Mouse (Mus musculus) mouse embryonic stem cell (cell line): ENCODE measurements around the gene Amt.
"Not testable (repeated sequence)": the region's sequence is repeated elsewhere in the genome, so short reads cannot be mapped to it uniquely, and the experiment has no call there.

ENCODE experiments used
- in situ Hi-C, 2 experiments: fragments of 300-500 bp; cut with MboI; formaldehyde crosslinking; loops; 1 replicate in 1 of 2; 3 replicates in 1 of 2; pipeline ENCODE4 v1.14.3; 2019 to 2020; ENCODE audit warnings: low sequenced_read_pairs in 2 of 2, low pct_unique_long_range_greater_than_20kb in 1 of 2, mixed read lengths in 1 of 2; ENCODE audit not compliant: unreplicated experiment in 1 of 2

Gene Amt

GRCm38 (mm10) chr9:108275331-108275659 lies 21.4 kb upstream of the Amt start:
- in situ Hi-C loops: loop anchor here in 1 of 2 experiments (5.0 to 10.0 kb wide), 2 partner anchors 73 to 140 kb away; no protein-coding TSS in a partner anchor

- in situ Hi-C loops: loop anchor here in 1 of 2 experiments (5.0 to 10.0 kb wide), 2 partner anchors 77 to 144 kb away; no protein-coding TSS in a partner anchor
Measured at GRCm38 (mm10) chr9:108278697-108279450, 17.8 kb upstream of the Amt start.

GRCm38 (mm10) chr9:108280071-108280828 lies 16.4 kb upstream of the Amt start:
- in situ Hi-C loops: no loop called here

- in situ Hi-C loops: no loop called here
Measured at GRCm38 (mm10) chr9:108284410-108284809, 12.2 kb upstream of the Amt start.

GRCm38 (mm10) chr9:108287526-108288238 lies 9.0 kb upstream of the Amt start:
- in situ Hi-C loops: not testable (repeated sequence)

GRCm38 (mm10) chr9:108289347-108289746 lies 7.3 kb upstream of the Amt start:
- in situ Hi-C loops: no loop called here

GRCm38 (mm10) chr9:108290016-108290750 lies 6.5 kb upstream of the Amt start, which contains the start of gene Nicn1:
TSS of gene Nicn1 (plus strand) at chr9:108290429.
- in situ Hi-C loops: no loop called here

- in situ Hi-C loops: no loop called here
Measured at GRCm38 (mm10) chr9:108290773-108291172, 5.9 kb upstream of the Amt start.

- in situ Hi-C loops: no loop called here
Measured at GRCm38 (mm10) chr9:108301853-108302252, 5.2 kb downstream of the Amt start.

GRCm38 (mm10) chr9:108304716-108305115 lies 8.1 kb downstream of the Amt start:
- in situ Hi-C loops: no loop called here

GRCm38 (mm10) chr9:108305170-108305569 lies 8.5 kb downstream of the Amt start:
- in situ Hi-C loops: no loop called here

GRCm38 (mm10) chr9:108305629-108306520 lies 9.2 kb downstream of the Amt start, which contains the start of the genes Rhoa and Tcta:
TSS of gene Rhoa (plus strand) at chr9:108306129.
TSS of gene Tcta (minus strand) at chr9:108306160.
- in situ Hi-C loops: no loop called here

GRCm38 (mm10) chr9:108306571-108306980 lies 9.9 kb downstream of the Amt start:
- in situ Hi-C loops: no loop called here

GRCm38 (mm10) chr9:108307021-108307807 lies 10.6 kb downstream of the Amt start:
- in situ Hi-C loops: no loop called here

GRCm38 (mm10) chr9:108308141-108308540 lies 11.5 kb downstream of the Amt start:
- in situ Hi-C loops: no loop called here

- in situ Hi-C loops: no loop called here
Measured at GRCm38 (mm10) chr9:108317572-108317971, 20.9 kb downstream of the Amt start.

GRCm38 (mm10) chr9:108318462-108318861 lies 21.8 kb downstream of the Amt start:
- in situ Hi-C loops: no loop called here
